Mouse (Mus musculus) CD4-positive, CD25-positive, alpha-beta regulatory T cell, adult 2 months (primary cell): ENCODE measurements around the gene Gm16405.
"Not testable (repeated sequence)": the region's sequence is repeated elsewhere in the genome, so short reads cannot be mapped to it uniquely, and the experiment has no call there.

ENCODE experiments used
- DNase-seq: peaks from one replicate; pipeline ENCODE4 v3.0.0-alpha.2; 2012; ENCODE audit warnings: low read depth, low spot score

The Gm16405 gene

GRCm38 (mm10) chrX:54530908-54531307 lies at the start of gene Gm16405:
TSS of gene Gm16405 (plus strand) at chrX:54531208.
- not testable (repeated sequence) for DNase-seq
